Mouse (Mus musculus) bone marrow, adult 2 months (tissue): Measurements from ENCODE around the gene Jak1. TPM values are rescaled to one million over a fixed set of nuclear protein-coding genes. Genes with fewer than 3 reads are reported as not detected.
A peak's percentile ranks its signal among the peaks of the same experiment; 100 is the strongest.

Source experiments
- H3K27ac ChIP-seq: fragments of 200-500 bp; 2 replicates; pipeline ENCODE4 v1.5.1; 2012; ENCODE audit warnings: low read depth, mild to moderate bottlenecking, control low read depth, inconsistent platforms, low read length; ENCODE audit not compliant: control insufficient read depth, poor library complexity, insufficient read depth
- H3K4me1 ChIP-seq: fragments of 200-500 bp; 2 replicates; pipeline ENCODE4 v1.6.1; 2011; ENCODE audit warnings: low read length; ENCODE audit not compliant: control insufficient read depth, insufficient read depth
- H3K4me3 ChIP-seq: fragments of 200-500 bp; replicated peaks from 2 replicates; pipeline ENCODE3; 2011; ENCODE audit warnings: mild to moderate bottlenecking, low read depth, low read length, control low read depth; ENCODE audit not compliant: control insufficient read depth
- CTCF ChIP-seq: fragments of 200-500 bp; IDR thresholded peaks from 2 replicates; pipeline ENCODE4 v1.5.1; 2011; ENCODE audit warnings: low read length, control low read depth; ENCODE audit not compliant: control insufficient read depth, insufficient read depth
- POLR2A ChIP-seq: fragments of 200-500 bp; IDR thresholded peaks from 2 replicates; pipeline ENCODE4 v1.6.1; 2011; ENCODE audit warnings: low read depth, mild to moderate bottlenecking, control low read depth, low read length, borderline replicate concordance; ENCODE audit not compliant: control insufficient read depth
- WGBS: fragments of 180-500 bp; shearing (Covaris S2); methylation state at CpG from one replicate; pipeline ENCODE4 v1.1.7; 2018; 5-methylcytosine and 5-hydroxymethylcytosine counted together
- polyA plus RNA-seq: library from polyadenylated mRNA; stranded (reverse); fragments of >200 nt; gene quantifications from 2 replicates; pipeline ENCODE4 v1.2.4, GENCODE M21; 2011; ENCODE audit warnings: low replicate concordance; ENCODE audit not compliant: missing spikeins, insufficient read depth, insufficient read length

Gene Jak1
- polyA plus RNA-seq, 1 experiment = 44.7 TPM

GRCm38 (mm10) chr4:101265523-101265922 is 441 bp upstream of the Jak1 start:
- no peak overlapping the region; the same call in 1 of the 2 replicates for H3K27ac ChIP-seq
- WGBS = 44% methylated on average over 7 of the region's 7 CpGs
- TF ChIP-seq POLR2A (no peak), CTCF (no peak)
- H3K4me1 ChIP-seq = peaks cover 5% of the 10 kb centered on the region; the same call in 1 of the 2 replicates
- H3K4me3 ChIP-seq = peak overlapping the region; percentile 51

GRCm38 (mm10) chr4:101263968-101264740 is 928 bp downstream of the Jak1 start:
- H3K27ac ChIP-seq = peak overlapping the region; percentile 99
- TF ChIP-seq CTCF (no peak), POLR2A (no peak)
- 5% methylated on average over 26 of the region's 26 CpGs for WGBS
- H3K4me1 ChIP-seq = peaks cover 8% of the 10 kb centered on the region; the same call in 1 of the 2 replicates
- H3K4me3 ChIP-seq = peak overlapping the region; percentile 88

DNA sequence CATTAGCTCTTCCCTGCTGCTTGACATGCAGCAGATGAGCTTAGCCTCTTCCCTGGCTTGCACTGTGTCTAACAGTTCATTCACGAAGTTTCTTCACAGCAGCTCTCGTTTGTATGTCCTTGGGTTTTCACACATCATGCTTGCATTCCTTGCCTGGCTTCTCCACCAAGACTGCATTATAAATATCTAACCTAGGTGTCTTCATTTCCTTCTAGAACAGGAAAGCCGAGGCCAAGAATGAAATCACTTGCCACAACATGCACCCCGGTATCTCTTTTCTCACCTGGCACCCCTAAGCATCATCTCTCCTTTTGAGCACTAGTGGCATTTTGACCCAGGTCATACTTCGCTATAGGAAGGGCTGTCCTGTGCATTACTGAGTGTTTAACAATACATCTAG is 3.5 kb downstream of the Jak1 start:
- TF ChIP-seq POLR2A (no peak), CTCF (no peak)
- Histone ChIP-seq H3K27ac (no peak overlapping the region; the same call in 1 of the 2 replicates), H3K4me1 (peaks cover 11% of the 10 kb centered on the region), H3K4me3 (no peak overlapping the region)
- WGBS = 59% methylated on average over 5 of the region's 5 CpGs

- peaks cover 11% of the 10 kb centered on the region for H3K4me1 ChIP-seq
- no peak for TF ChIP-seq POLR2A
- TF ChIP-seq CTCF = no peak
- no peak overlapping the region for H3K4me3 ChIP-seq
- 26% methylated on average over 8 of the region's 8 CpGs for WGBS
- H3K27ac ChIP-seq = 0 out of 2 replicates have a peak overlapping the region, but pooled peaks have one; percentile 12
These were observed 4.3 kb downstream of the Jak1 start for GRCm38 (mm10) chr4:101260744-101261291.

DNA sequence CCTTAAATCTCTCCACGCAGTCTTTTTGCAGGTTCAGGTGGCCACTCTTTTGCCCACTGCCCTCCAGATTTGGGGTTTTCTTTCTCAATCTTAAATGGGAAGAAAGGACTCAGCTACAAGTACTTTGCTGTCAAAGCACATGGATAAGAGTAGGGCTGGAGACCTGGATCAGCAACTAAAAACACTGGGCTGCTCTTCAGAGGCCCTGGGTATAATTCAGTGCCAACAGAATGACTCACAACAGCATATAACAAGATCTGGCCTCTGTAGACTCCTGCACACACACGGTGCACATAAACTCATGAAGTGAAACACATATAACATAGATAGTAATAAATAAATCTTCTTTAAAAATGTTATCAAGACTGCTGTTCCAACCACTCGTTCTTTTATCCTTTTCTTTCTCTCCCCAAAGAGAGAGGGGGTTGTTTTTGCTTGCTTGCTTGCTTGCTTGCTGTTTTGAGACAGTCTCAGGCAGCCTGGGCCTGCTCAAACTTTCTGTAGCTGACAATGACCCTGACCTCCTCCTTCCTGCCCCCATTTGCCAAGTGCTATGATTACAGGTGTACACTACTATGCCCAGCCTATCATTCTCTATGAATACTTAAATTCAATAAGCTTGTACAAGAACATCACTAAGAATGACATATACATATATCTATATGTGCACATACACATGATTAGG is 8.4 kb downstream of the Jak1 start:
- TF ChIP-seq POLR2A (no peak), CTCF (no peak)
- Histone ChIP-seq H3K4me1 (peaks cover 22% of the 10 kb centered on the region), H3K4me3 (no peak overlapping the region), H3K27ac (no peak overlapping the region)
- WGBS = 72% methylated on average over 3 of the region's 3 CpGs

- H3K4me3 ChIP-seq = no peak overlapping the region
- WGBS = 15% methylated on average over 8 of the region's 8 CpGs
- H3K27ac ChIP-seq = peak overlapping the region; percentile 63; the same call in 1 of the 2 replicates
- TF ChIP-seq POLR2A (no peak), CTCF (no peak)
- peaks cover 20% of the 10 kb centered on the region for H3K4me1 ChIP-seq
These were observed 10.3 kb downstream of the Jak1 start for GRCm38 (mm10) chr4:101254606-101255349.

DNA sequence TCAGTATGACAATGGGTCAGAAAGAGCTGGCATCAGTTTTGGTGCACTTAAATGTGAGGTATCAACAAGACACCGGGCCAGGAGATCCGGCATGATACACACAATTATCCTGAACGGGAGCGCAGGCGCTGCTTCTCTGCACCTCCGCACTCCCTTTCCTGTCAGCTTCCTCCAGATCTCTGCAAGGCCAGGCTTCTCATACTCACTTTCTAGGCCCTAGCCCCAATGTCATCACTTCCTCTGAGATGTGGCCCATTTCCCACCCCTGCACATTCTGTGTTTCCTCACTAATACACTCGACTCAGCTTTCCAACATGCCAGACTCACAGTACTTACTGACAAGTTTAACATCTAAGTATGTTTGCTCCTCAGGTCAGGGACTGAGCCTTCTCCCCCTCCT is 11.1 kb downstream of the Jak1 start:
- TF ChIP-seq POLR2A = no peak
- no peak for TF ChIP-seq CTCF
- Histone ChIP-seq H3K4me1 (peaks cover 18% of the 10 kb centered on the region), H3K27ac (peak overlapping the region; percentile 63), H3K4me3 (no peak overlapping the region)
- 9% methylated on average over 7 of the region's 7 CpGs for WGBS

- WGBS = 11% methylated on average over 13 of the region's 13 CpGs
- peak overlapping the region; percentile 2; the same call in 1 of the 2 replicates for H3K27ac ChIP-seq
- H3K4me1 ChIP-seq = peaks cover 15% of the 10 kb centered on the region
- H3K4me3 ChIP-seq = no peak overlapping the region
- TF ChIP-seq POLR2A (no peak), CTCF (no peak)
These were observed 12.1 kb downstream of the Jak1 start for GRCm38 (mm10) chr4:101252781-101253622.
